Mouse (Mus musculus): ENCODE measurements around the gene Tmem129.

DNA sequence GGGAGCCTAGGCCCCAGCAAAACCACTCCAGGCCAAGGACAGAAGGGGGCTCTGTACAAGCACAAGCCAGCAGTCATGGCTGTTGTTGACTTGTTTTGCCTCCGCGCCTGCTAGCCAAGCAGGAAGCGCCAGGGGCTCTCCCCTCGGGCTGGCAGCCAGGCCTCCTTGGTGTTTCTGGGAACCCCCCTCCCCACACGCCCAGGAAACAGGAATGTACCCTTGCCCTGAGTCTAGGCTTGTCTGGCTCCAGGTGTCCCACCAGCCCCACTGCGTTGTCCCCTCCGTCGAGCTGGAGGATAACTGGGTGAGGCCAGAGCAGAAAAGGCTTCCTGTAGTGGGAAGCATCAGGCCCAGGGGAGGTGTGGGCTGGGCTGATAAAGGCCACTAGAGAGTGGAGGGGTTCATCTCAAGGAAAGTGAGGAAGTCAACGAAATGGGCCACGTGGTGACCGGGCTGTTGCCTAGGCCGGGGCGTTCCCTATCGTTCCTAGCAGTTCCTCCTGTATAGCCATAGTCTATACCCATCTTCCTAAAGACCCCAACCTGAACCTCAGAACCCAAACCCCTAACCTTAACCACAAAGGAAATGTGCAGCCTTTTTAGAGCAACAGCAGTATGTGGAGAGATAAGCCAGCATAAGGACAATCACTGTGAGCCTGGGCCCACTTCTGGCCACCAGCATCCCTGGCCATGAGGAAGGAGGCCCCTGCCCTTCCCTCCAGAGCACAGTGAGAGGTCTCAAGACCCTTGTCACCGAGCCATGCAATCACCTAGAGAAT is 23.6 kb upstream of the Tmem129 start:
- no peak for TF ChIP-seq CTCF (IDR thresholded peaks at IDR 0.05; ENCODE audit: low read depth, low read length)
- TF ChIP-seq POLR2A (IDR thresholded peaks at IDR 0.05; ENCODE audit: borderline replicate concordance, low read depth, low read length) = no peak
